Mouse (Mus musculus) stomach, embryonic 14.5 days (tissue): ENCODE results near the gene Nfkbiz. TPM values are rescaled to one million over a fixed set of nuclear protein-coding genes. Genes with fewer than 3 reads are reported as not detected.

ENCODE experiments used
- ATAC-seq: fragments of 200-750 bp; cut with Nextera tagmentation; 2 replicates; pipeline ENCODE4 v1.8.0; 2017; ENCODE audit warnings: low read depth, moderate TSS enrichment; ENCODE audit not compliant: insufficient number of reproducible peaks, insufficient read depth, low FRiP score
- H3K27ac ChIP-seq: fragments of 300-500 bp; sonication (generic); 2 replicates; pipeline ENCODE4 v1.5.1; 2014; ENCODE audit warnings: mild to moderate bottlenecking, low read length, moderate library complexity, mixed read lengths
- H3K27me3 ChIP-seq: fragments of 300-500 bp; sonication (generic); 2 replicates; pipeline ENCODE4 v1.6.1; 2014; ENCODE audit warnings: low read length, control low read depth, mixed read lengths; ENCODE audit not compliant: control insufficient read depth, insufficient read depth
- H3K36me3 ChIP-seq: fragments of 300-500 bp; sonication (generic); 2 replicates; pipeline ENCODE4 v1.6.1; 2014; ENCODE audit warnings: mild to moderate bottlenecking, control low read depth, low read length, moderate library complexity, mixed read lengths; ENCODE audit not compliant: control insufficient read depth, insufficient read depth
- H3K4me1 ChIP-seq: fragments of 300-500 bp; sonication (generic); 2 replicates; pipeline ENCODE4 v1.6.1; 2014; ENCODE audit warnings: low read length, control low read depth, mixed read lengths; ENCODE audit not compliant: control insufficient read depth, insufficient read depth
- H3K4me2 ChIP-seq: fragments of 300-500 bp; sonication (generic); replicated peaks from 2 replicates; pipeline ENCODE4 v1.6.1; 2014; ENCODE audit warnings: low read depth, low read length, control low read depth
- H3K4me3 ChIP-seq: fragments of 300-500 bp; sonication (generic); 2 replicates; pipeline ENCODE4 v1.5.1; 2014; ENCODE audit warnings: low read depth, low read length, control low read depth
- H3K9ac ChIP-seq: fragments of 300-500 bp; sonication (generic); replicated peaks from 2 replicates; pipeline ENCODE4 v1.6.1; 2014; ENCODE audit warnings: low read depth, mild to moderate bottlenecking, control low read depth, low read length, moderate library complexity, mixed read lengths
- H3K9me3 ChIP-seq: fragments of 300-500 bp; sonication (generic); 2 replicates; pipeline ENCODE4 v1.6.1; 2016; ENCODE audit warnings: low read depth, low read length, control low read depth; ENCODE audit not compliant: control insufficient read depth
- WGBS: fragments of 180-500 bp; shearing (Covaris S2); extraction: QIAGEN DNeasy Blood & Tissue Kit; methylation state at CpG from one replicate; pipeline ENCODE4 v1.1.7; 2014; 5-methylcytosine and 5-hydroxymethylcytosine counted together
- polyA plus RNA-seq: library from polyadenylated mRNA; unstranded; fragments of >200 nt; fragmentation: Nextera tagmentation; extraction: Ambion mirVana; gene quantifications from 2 replicates; pipeline ENCODE4 v1.2.1, GENCODE M21; 2014

The Nfkbiz gene
- polyA plus RNA-seq, 1 experiment from 2014 or later, result 6.4 TPM

- no peak overlapping the region for H3K4me3 ChIP-seq
- ATAC-seq, result peak; percentile 81
- H3K9me3 ChIP-seq, result no peaks in the 10 kb centered on the region
- peaks cover 57% of the 10 kb centered on the region for H3K36me3 ChIP-seq
- H3K4me2 ChIP-seq, result no peak overlapping the region
- peak overlapping the region; percentile 4; the same call in 1 of the 2 replicates for H3K27ac ChIP-seq
- H3K4me1 ChIP-seq, result peaks cover 3% of the 10 kb centered on the region; the same call in 1 of the 2 replicates
- no peaks in the 10 kb centered on the region for H3K27me3 ChIP-seq
- H3K9ac ChIP-seq, result no peak overlapping the region
- WGBS, result 73% methylated on average over 13 of the region's 13 CpGs
These were observed 22.3 kb downstream of the Nfkbiz start for GRCm38 (mm10) chr16:55816202-55816941.

- Histone ChIP-seq H3K4me1 (peaks cover 3% of the 10 kb centered on the region; the same call in 1 of the 2 replicates), H3K4me2 (no peak overlapping the region), H3K9ac (no peak overlapping the region), H3K27me3 (no peaks in the 10 kb centered on the region), H3K27ac (peak overlapping the region; percentile 4; the same call in 1 of the 2 replicates), H3K36me3 (peaks cover 60% of the 10 kb centered on the region), H3K4me3 (no peak overlapping the region), H3K9me3 (no peaks in the 10 kb centered on the region)
- no peak for ATAC-seq
- WGBS, result 84% methylated on average over 14 of the region's 14 CpGs
These were observed 23.2 kb downstream of the Nfkbiz start for GRCm38 (mm10) chr16:55815466-55815865.

GRCm38 (mm10) chr16:55814686-55815085 lies 24.0 kb downstream of the Nfkbiz start:
- no peak overlapping the region for H3K9ac ChIP-seq
- peaks cover 64% of the 10 kb centered on the region for H3K36me3 ChIP-seq

GRCm38 (mm10) chr16:55813916-55814315 lies 24.8 kb downstream of the Nfkbiz start:
- no peaks in the 10 kb centered on the region for H3K9me3 ChIP-seq
- no peak overlapping the region for H3K27ac ChIP-seq
- no peak overlapping the region for H3K4me2 ChIP-seq
- no peak for ATAC-seq
- 88% methylated on average over 15 of the region's 15 CpGs for WGBS
- no peak overlapping the region for H3K9ac ChIP-seq
- no peaks in the 10 kb centered on the region; the same call in 1 of the 2 replicates for H3K4me1 ChIP-seq
- H3K36me3 ChIP-seq, result peaks cover 64% of the 10 kb centered on the region
- H3K4me3 ChIP-seq, result no peak overlapping the region
- no peaks in the 10 kb centered on the region for H3K27me3 ChIP-seq

More at GRCm38 (mm10) chr16:55814686-55815085, 24.0 kb downstream of the Nfkbiz start:
- WGBS, result 98% methylated on average over 6 of the region's 6 CpGs
- H3K4me2 ChIP-seq, result no peak overlapping the region
- peaks cover 3% of the 10 kb centered on the region; the same call in 1 of the 2 replicates for H3K4me1 ChIP-seq
- no peaks in the 10 kb centered on the region for H3K27me3 ChIP-seq
- H3K4me3 ChIP-seq, result no peak overlapping the region
- no peaks in the 10 kb centered on the region for H3K9me3 ChIP-seq
- ATAC-seq, result no peak
- no peak overlapping the region for H3K27ac ChIP-seq

- 89% methylated on average over 6 of the region's 6 CpGs for whole genome bisulfite sequencing
- ATAC-seq, result no peak
- Histone ChIP-seq H3K9me3 (no peaks in the 10 kb centered on the region), H3K4me3 (no peak overlapping the region), H3K4me2 (no peak overlapping the region), H3K36me3 (peaks cover 53% of the 10 kb centered on the region), H3K9ac (no peak overlapping the region), H3K27me3 (no peaks in the 10 kb centered on the region), H3K4me1 (no peaks in the 10 kb centered on the region), H3K27ac (no peak overlapping the region)
These were observed 26.9 kb downstream of the Nfkbiz start for GRCm38 (mm10) chr16:55811792-55812191.

GRCm38 (mm10) chr16:55809779-55810514 lies 28.8 kb downstream of the Nfkbiz start:
- H3K9ac ChIP-seq, result no peak overlapping the region
- H3K4me3 ChIP-seq, result no peak overlapping the region
- no peak overlapping the region for H3K4me2 ChIP-seq
- no peaks in the 10 kb centered on the region for H3K9me3 ChIP-seq
- H3K36me3 ChIP-seq, result peaks cover 37% of the 10 kb centered on the region
- WGBS, result 94% methylated on average over 9 of the region's 9 CpGs
- H3K4me1 ChIP-seq, result no peaks in the 10 kb centered on the region
- no peaks in the 10 kb centered on the region for H3K27me3 ChIP-seq
- no peak overlapping the region for H3K27ac ChIP-seq
- ATAC-seq, result no peak

GRCm38 (mm10) chr16:55809345-55809744 lies 29.4 kb downstream of the Nfkbiz start:
- peaks cover 31% of the 10 kb centered on the region for H3K36me3 ChIP-seq
- H3K27ac ChIP-seq, result no peak overlapping the region
- no peak overlapping the region for H3K4me3 ChIP-seq
- H3K4me1 ChIP-seq, result no peaks in the 10 kb centered on the region
- no peaks in the 10 kb centered on the region for H3K27me3 ChIP-seq
- no peak overlapping the region for H3K9ac ChIP-seq
- no peaks in the 10 kb centered on the region for H3K9me3 ChIP-seq
- 97% methylated on average over 6 of the region's 6 CpGs for WGBS
- no peak for ATAC-seq
- no peak overlapping the region for H3K4me2 ChIP-seq

GRCm38 (mm10) chr16:55807505-55807932 lies 31.2 kb downstream of the Nfkbiz start:
- Histone ChIP-seq H3K4me1 (no peaks in the 10 kb centered on the region), H3K4me2 (no peak overlapping the region), H3K36me3 (peaks cover 15% of the 10 kb centered on the region), H3K9ac (no peak overlapping the region), H3K27me3 (no peaks in the 10 kb centered on the region), H3K27ac (no peak overlapping the region), H3K4me3 (no peak overlapping the region), H3K9me3 (no peaks in the 10 kb centered on the region)
- ATAC-seq, result no peak
- 72% methylated on average over 6 of the region's 6 CpGs for WGBS
